Mouse (Mus musculus): ENCODE data around the gene Grid1. TPM values are rescaled to one million over a fixed set of nuclear protein-coding genes. Genes with fewer than 3 reads are reported as not detected.

Grid1 gene
- polyA plus RNA-seq, 1 experiment from 2014 or later, result 0.51 TPM

- ATAC-seq (ENCODE audit: insufficient number of reproducible peaks, low FRiP score, low TSS enrichment, low read depth), result no peak
- WGBS, result 77% methylated on average over 3 of the region's 3 CpGs
Measured at GRCm38 (mm10) chr14:35197371-35197770, 377.5 kb downstream of the Grid1 start.

GRCm38 (mm10) chr14:35198447-35198846 lies 378.5 kb downstream of the Grid1 start:
- Histone ChIP-seq H3K9me3 (no peaks in the 10 kb centered on the region), H3K4me2 (no peak overlapping the region), H3K4me3 (no peak overlapping the region), H3K4me1 (no peaks in the 10 kb centered on the region), H3K36me3 (no peaks in the 10 kb centered on the region), H3K27me3 (no peaks in the 10 kb centered on the region), H3K27ac (no peak overlapping the region), H3K9ac (no peak overlapping the region)
- ATAC-seq (ENCODE audit: insufficient number of reproducible peaks, low FRiP score, low TSS enrichment, low read depth), result no peak
- WGBS, result 76% methylated on average over 4 of the region's 4 CpGs

More at GRCm38 (mm10) chr14:35197371-35197770, 377.5 kb downstream of the Grid1 start:
- no peak overlapping the region for H3K4me2 ChIP-seq
- no peaks in the 10 kb centered on the region for H3K4me1 ChIP-seq
- H3K4me3 ChIP-seq, result no peak overlapping the region
- H3K9me3 ChIP-seq, result no peaks in the 10 kb centered on the region
- H3K27ac ChIP-seq, result no peak overlapping the region
- H3K27me3 ChIP-seq, result no peaks in the 10 kb centered on the region
- H3K36me3 ChIP-seq, result no peaks in the 10 kb centered on the region
- no peak overlapping the region for H3K9ac ChIP-seq

GRCm38 (mm10) chr14:35198899-35199298 lies 379.0 kb downstream of the Grid1 start:
- Histone ChIP-seq H3K27ac (no peak overlapping the region), H3K4me2 (no peak overlapping the region), H3K36me3 (no peaks in the 10 kb centered on the region), H3K9me3 (no peaks in the 10 kb centered on the region), H3K27me3 (no peaks in the 10 kb centered on the region), H3K4me3 (no peak overlapping the region), H3K9ac (no peak overlapping the region), H3K4me1 (no peaks in the 10 kb centered on the region)
- 62% methylated on average over 6 of the region's 6 CpGs for WGBS
- ATAC-seq (ENCODE audit: insufficient number of reproducible peaks, low FRiP score, low TSS enrichment, low read depth), result no peak

GRCm38 (mm10) chr14:35209444-35209843 lies 389.5 kb downstream of the Grid1 start:
- H3K4me3 ChIP-seq, result no peak overlapping the region
- H3K9me3 ChIP-seq, result no peaks in the 10 kb centered on the region

GRCm38 (mm10) chr14:35219021-35219420 lies 399.1 kb downstream of the Grid1 start:
- Histone ChIP-seq H3K27ac (no peak overlapping the region), H3K27me3 (no peaks in the 10 kb centered on the region), H3K4me2 (no peak overlapping the region), H3K4me3 (no peak overlapping the region), H3K9me3 (no peaks in the 10 kb centered on the region), H3K9ac (no peak overlapping the region), H3K36me3 (no peaks in the 10 kb centered on the region), H3K4me1 (no peaks in the 10 kb centered on the region)
- 88% methylated on average over 4 of the region's 4 CpGs for WGBS
- no peak for ATAC-seq (ENCODE audit: insufficient number of reproducible peaks, low FRiP score, low TSS enrichment, low read depth)

More at GRCm38 (mm10) chr14:35209444-35209843, 389.5 kb downstream of the Grid1 start:
- Histone ChIP-seq H3K4me2 (no peak overlapping the region), H3K9ac (no peak overlapping the region), H3K27me3 (no peaks in the 10 kb centered on the region), H3K4me1 (no peaks in the 10 kb centered on the region), H3K36me3 (no peaks in the 10 kb centered on the region), H3K27ac (no peak overlapping the region)
- ATAC-seq (ENCODE audit: insufficient number of reproducible peaks, low FRiP score, low TSS enrichment, low read depth), result no peak
- WGBS, result 65% methylated on average over 6 of the region's 6 CpGs

GRCm38 (mm10) chr14:35222196-35222595 lies 402.3 kb downstream of the Grid1 start:
- Histone ChIP-seq H3K4me1 (no peaks in the 10 kb centered on the region), H3K36me3 (no peaks in the 10 kb centered on the region), H3K4me3 (no peak overlapping the region), H3K4me2 (no peak overlapping the region), H3K27me3 (no peaks in the 10 kb centered on the region), H3K27ac (no peak overlapping the region), H3K9ac (no peak overlapping the region), H3K9me3 (no peaks in the 10 kb centered on the region)
- 62% methylated on average over 2 of the region's 2 CpGs for WGBS
- no peak for ATAC-seq (ENCODE audit: insufficient number of reproducible peaks, low FRiP score, low TSS enrichment, low read depth)

- no peak overlapping the region for H3K4me3 ChIP-seq
- WGBS, result 90% methylated on average over 5 of the region's 5 CpGs
- no peak overlapping the region for H3K9ac ChIP-seq
- H3K9me3 ChIP-seq, result no peaks in the 10 kb centered on the region
- H3K4me2 ChIP-seq, result no peak overlapping the region
- H3K27ac ChIP-seq, result no peak overlapping the region
- ATAC-seq (ENCODE audit: insufficient number of reproducible peaks, low FRiP score, low TSS enrichment, low read depth), result no peak
- no peaks in the 10 kb centered on the region for H3K27me3 ChIP-seq
- no peaks in the 10 kb centered on the region for H3K4me1 ChIP-seq
- no peaks in the 10 kb centered on the region for H3K36me3 ChIP-seq
Measured at GRCm38 (mm10) chr14:35227581-35227980, 407.7 kb downstream of the Grid1 start.

GRCm38 (mm10) chr14:35231384-35231783 lies 411.5 kb downstream of the Grid1 start:
- Histone ChIP-seq H3K9ac (no peak overlapping the region), H3K36me3 (no peaks in the 10 kb centered on the region), H3K4me2 (no peak overlapping the region), H3K4me3 (no peak overlapping the region), H3K27me3 (no peaks in the 10 kb centered on the region), H3K4me1 (no peaks in the 10 kb centered on the region), H3K27ac (no peak overlapping the region), H3K9me3 (no peaks in the 10 kb centered on the region)
- no peak for ATAC-seq (ENCODE audit: insufficient number of reproducible peaks, low FRiP score, low TSS enrichment, low read depth)

GRCm38 (mm10) chr14:35242882-35243281 lies 423.0 kb downstream of the Grid1 start:
- Histone ChIP-seq H3K4me2 (no peak overlapping the region), H3K27ac (no peak overlapping the region), H3K4me1 (no peaks in the 10 kb centered on the region), H3K9ac (no peak overlapping the region), H3K4me3 (no peak overlapping the region), H3K27me3 (no peaks in the 10 kb centered on the region), H3K36me3 (no peaks in the 10 kb centered on the region), H3K9me3 (no peaks in the 10 kb centered on the region)
- no peak for ATAC-seq (ENCODE audit: insufficient number of reproducible peaks, low FRiP score, low TSS enrichment, low read depth)
- 47% methylated on average over 6 of the region's 6 CpGs for WGBS

- ATAC-seq (ENCODE audit: insufficient number of reproducible peaks, low FRiP score, low TSS enrichment, low read depth), result no peak
- WGBS, result 54% methylated on average over 7 of the region's 7 CpGs
Measured at GRCm38 (mm10) chr14:35244776-35245548, 425.1 kb downstream of the Grid1 start.

GRCm38 (mm10) chr14:35250412-35250811 lies 430.5 kb downstream of the Grid1 start:
- no peak overlapping the region for H3K4me2 ChIP-seq
- no peaks in the 10 kb centered on the region for H3K36me3 ChIP-seq
- WGBS, result 76% methylated on average over 4 of the region's 4 CpGs
- no peaks in the 10 kb centered on the region for H3K9me3 ChIP-seq
- H3K9ac ChIP-seq, result no peak overlapping the region
- no peak overlapping the region for H3K27ac ChIP-seq
- ATAC-seq (ENCODE audit: insufficient number of reproducible peaks, low FRiP score, low TSS enrichment, low read depth), result no peak
- no peak overlapping the region for H3K4me3 ChIP-seq
- H3K4me1 ChIP-seq, result no peaks in the 10 kb centered on the region
- H3K27me3 ChIP-seq, result no peaks in the 10 kb centered on the region

More at GRCm38 (mm10) chr14:35244776-35245548, 425.1 kb downstream of the Grid1 start:
- no peaks in the 10 kb centered on the region for H3K9me3 ChIP-seq
- H3K27ac ChIP-seq, result no peak overlapping the region
- no peaks in the 10 kb centered on the region for H3K4me1 ChIP-seq
- no peaks in the 10 kb centered on the region for H3K27me3 ChIP-seq
- no peak overlapping the region for H3K9ac ChIP-seq
- H3K4me2 ChIP-seq, result no peak overlapping the region
- H3K4me3 ChIP-seq, result no peak overlapping the region
- H3K36me3 ChIP-seq, result no peaks in the 10 kb centered on the region

GRCm38 (mm10) chr14:35254477-35254876 lies 434.6 kb downstream of the Grid1 start:
- 61% methylated on average over 2 of the region's 2 CpGs for WGBS
- no peak overlapping the region for H3K27ac ChIP-seq

More at GRCm38 (mm10) chr14:35254477-35254876, 434.6 kb downstream of the Grid1 start:
- Histone ChIP-seq H3K9me3 (no peaks in the 10 kb centered on the region), H3K4me2 (no peak overlapping the region), H3K27me3 (no peaks in the 10 kb centered on the region), H3K4me1 (no peaks in the 10 kb centered on the region), H3K9ac (no peak overlapping the region), H3K4me3 (no peak overlapping the region), H3K36me3 (no peaks in the 10 kb centered on the region)
- no peak for ATAC-seq (ENCODE audit: insufficient number of reproducible peaks, low FRiP score, low TSS enrichment, low read depth)
